In genomic region chr4:141598199-141598893, GRCm38 (mm10) we compare ENCODE assay signal across 8 mouse cellular contexts. TPM values are rescaled to one million over a fixed set of nuclear protein-coding genes. Genes with fewer than 3 reads are reported as not detected.
DNase-seq lines count a peak whose midpoint lies in the region; ATAC-seq and TF ChIP-seq lines count a peak whose summit lies in the region.

No protein-coding gene starts in this region.

- WGBS in forebrain, postnatal 0 days = 2% methylated on average over 19 of the region's 19 CpGs
- WGBS in intestine, postnatal 0 days = 11% methylated on average over 19 of the region's 19 CpGs

- no peaks in the 10 kb centered on the region for H3K4me1 ChIP-seq in forebrain, postnatal 0 days (ENCODE audit: insufficient read depth)
- H3K4me1 ChIP-seq in intestine, postnatal 0 days (replicated peaks; ENCODE audit: control insufficient read depth, insufficient read depth, low read length) = 0 out of 2 replicates have a peak, but pooled peaks cover 6% of the 10 kb centered on the region

- H3K27ac ChIP-seq in forebrain, postnatal 0 days (ENCODE audit: low read depth, low read length) = no peak overlapping the region
- H3K27ac ChIP-seq in intestine, postnatal 0 days (ENCODE audit: low read depth, low read length) = peak overlapping the region; percentile 86

- TF ChIP-seq POLR2A in brain, embryonic 14.5 days (IDR thresholded peaks at IDR 0.05; ENCODE audit: borderline replicate concordance, extremely low read depth, insufficient read depth, insufficient read length, poor library complexity, severe bottlenecking) = no peak

- no peaks in the 10 kb centered on the region for H3K36me3 ChIP-seq in forebrain, postnatal 0 days (ENCODE audit: insufficient read depth)
- H3K36me3 ChIP-seq in intestine, postnatal 0 days (ENCODE audit: control insufficient read depth, insufficient read depth) = peaks cover 23% of the 10 kb centered on the region

- DNase-seq in brain, embryonic 14.5 days (ENCODE audit: low read depth) = peak; percentile 38
- no peak for DNase-seq in forebrain, postnatal 0 days
- DNase-seq in lung, postnatal 25 days (ENCODE audit: low spot score) = peak; percentile 24
- no peak for DNase-seq in B cell, adult 2 months
- no peak for DNase-seq in left cerebral cortex, adult 8-10 months (ENCODE audit: low spot score in 2 of 2)
- DNase-seq in spleen, adult 12 weeks (ENCODE audit: low spot score) = no peak
- no peak for DNase-seq in left cerebral cortex, postnatal 14 days (ENCODE audit: low spot score in 2 of 2)

- H3K27me3 ChIP-seq in forebrain, postnatal 0 days (ENCODE audit: insufficient read depth, low read length) = no peaks in the 10 kb centered on the region
- H3K27me3 ChIP-seq in intestine, postnatal 0 days (replicated peaks; ENCODE audit: control insufficient read depth, insufficient read depth, low read length) = no peaks in the 10 kb centered on the region

- intact Hi-C loops in left cerebral cortex, postnatal 14 days (cut with DNase I) = no loop called here

- peak overlapping the region; percentile 55 for H3K4me3 ChIP-seq in forebrain, postnatal 0 days (ENCODE audit: low read depth, low read length)
- peak overlapping the region; percentile 74 for H3K4me3 ChIP-seq in intestine, postnatal 0 days (ENCODE audit: low read depth, low read length)

- TF ChIP-seq CTCF in brain, embryonic 14.5 days (IDR thresholded peaks at IDR 0.05; ENCODE audit: borderline replicate concordance, extremely low read depth, insufficient read depth, insufficient read length) = no peak
- no peak for TF ChIP-seq CTCF in forebrain, postnatal 0 days (IDR thresholded peaks at IDR 0.05; ENCODE audit: low read depth)
- no peak for TF ChIP-seq CTCF in intestine, postnatal 0 days (IDR thresholded peaks at IDR 0.05; ENCODE audit: low read depth)

- H3K9ac ChIP-seq in forebrain, postnatal 0 days = peak overlapping the region; percentile 19; the same call in 1 of the 2 replicates
- H3K9ac ChIP-seq in intestine, postnatal 0 days (ENCODE audit: low read depth, low read length) = peak overlapping the region; percentile 69

- H3K4me2 ChIP-seq in forebrain, postnatal 0 days (ENCODE audit: low read depth) = peak overlapping the region; percentile 90
- H3K4me2 ChIP-seq in intestine, postnatal 0 days (replicated peaks; ENCODE audit: low read depth) = peak overlapping the region; percentile 97

- H3K9me3 ChIP-seq in forebrain, postnatal 0 days (ENCODE audit: low read length) = no peaks in the 10 kb centered on the region
- H3K9me3 ChIP-seq in intestine, postnatal 0 days (ENCODE audit: control insufficient read depth) = no peaks in the 10 kb centered on the region

- no peak for ATAC-seq in forebrain, postnatal 0 days
- no peak for ATAC-seq in intestine, postnatal 0 days

RNA-seq across cellular contexts. Expression of gene Fblim1, which starts 7.5 kb away (rescaled TPM):
- polyA plus RNA-seq in brain, embryonic 14.5 days (2012; rRNA removed) = 34.7 and 50.7 TPM in 2 replicates
- total RNA-seq in forebrain, postnatal 0 days (2014; rRNA removed) = 20.8 and 22.3 TPM in 2 replicates
- 24.9 and 26.1 TPM in 2 replicates for polyA plus RNA-seq in forebrain, postnatal 0 days (2015; fragmentation: Nextera tagmentation; extraction: Ambion mirVana)
- 52.8 and 59.2 TPM in 2 replicates for polyA plus RNA-seq in intestine, postnatal 0 days (2015; fragmentation: Nextera tagmentation; extraction: Ambion mirVana)
- total RNA-seq in left cerebral cortex, adult 8-10 months (2022) = 1 to 10 TPM; 1.3 to 3.0 (median 2.1) TPM
- 1 to 10 TPM; 1.2 to 1.3 TPM for total RNA-seq in left cerebral cortex, postnatal 14 days (2021)

RNA-seq across cellular contexts. Expression of gene Tmem82, which starts 20.1 kb away (rescaled TPM):
- 0.14 and 0.44 TPM in 2 replicates for polyA plus RNA-seq in brain, embryonic 14.5 days (2012; rRNA removed)
- total RNA-seq in forebrain, postnatal 0 days (2014; rRNA removed) = 0.33 and 0.54 TPM in 2 replicates
- 0.21 and 0.24 TPM in 2 replicates for polyA plus RNA-seq in forebrain, postnatal 0 days (2015; fragmentation: Nextera tagmentation; extraction: Ambion mirVana)
- 42.0 and 45.7 TPM in 2 replicates for polyA plus RNA-seq in intestine, postnatal 0 days (2015; fragmentation: Nextera tagmentation; extraction: Ambion mirVana)
- total RNA-seq in left cerebral cortex, adult 8-10 months (2022) = 1 to 10 TPM in 1 of 4 experiments, under 1 TPM in 3; 0.43 to 1.1 (median 0.51) TPM
- under 1 TPM; 0.76 to 0.97 TPM for total RNA-seq in left cerebral cortex, postnatal 14 days (2021)

RNA-seq across cellular contexts. Expression of gene Slc25a34, which starts 25.3 kb away (rescaled TPM):
- polyA plus RNA-seq in brain, embryonic 14.5 days (2012; rRNA removed) = 0.40 and 0.42 TPM in 2 replicates
- 4.0 and 4.8 TPM in 2 replicates for total RNA-seq in forebrain, postnatal 0 days (2014; rRNA removed)
- polyA plus RNA-seq in forebrain, postnatal 0 days (2015; fragmentation: Nextera tagmentation; extraction: Ambion mirVana) = 0.72 and 1.1 TPM in 2 replicates
- 23.8 and 25.7 TPM in 2 replicates for polyA plus RNA-seq in intestine, postnatal 0 days (2015; fragmentation: Nextera tagmentation; extraction: Ambion mirVana)
- 1 to 10 TPM; 3.7 to 4.8 (median 4.2) TPM for total RNA-seq in left cerebral cortex, adult 8-10 months (2022)
- 1 to 10 TPM; 2.7 to 2.9 TPM for total RNA-seq in left cerebral cortex, postnatal 14 days (2021)

RNA-seq across cellular contexts. Expression of gene Spen, which starts 59.9 kb away (rescaled TPM):
- 9.9 and 32.7 TPM in 2 replicates for polyA plus RNA-seq in brain, embryonic 14.5 days (2012; rRNA removed)
- 21.7 and 24.7 TPM in 2 replicates for total RNA-seq in forebrain, postnatal 0 days (2014; rRNA removed)
- 6.0 and 10.7 TPM in 2 replicates for polyA plus RNA-seq in forebrain, postnatal 0 days (2015; fragmentation: Nextera tagmentation; extraction: Ambion mirVana)
- polyA plus RNA-seq in intestine, postnatal 0 days (2015; fragmentation: Nextera tagmentation; extraction: Ambion mirVana) = 3.2 and 4.0 TPM in 2 replicates
- 10 to 100 TPM; 57.2 to 66.6 (median 62.1) TPM for total RNA-seq in left cerebral cortex, adult 8-10 months (2022)
- total RNA-seq in left cerebral cortex, postnatal 14 days (2021) = 10 to 100 TPM; 49.5 to 58.6 TPM

Comparison
In these comparisons a context has a peak if more than half of its experiments do, and no peak if none do; other contexts are left out.
1. DNase-seq: peak in brain, embryonic 14.5 days (single experiment) and lung, postnatal 25 days (single experiment); none in forebrain, postnatal 0 days (single experiment), B cell, adult 2 months (0 of 2), left cerebral cortex, adult 8-10 months (0 of 2), spleen, adult 12 weeks (single experiment) and left cerebral cortex, postnatal 14 days (0 of 2).